Mouse (Mus musculus) thymus, postnatal 0 days (tissue): Measurements from ENCODE around the gene AA467197. TPM values are rescaled to one million over a fixed set of nuclear protein-coding genes. Genes with fewer than 3 reads are reported as not detected.

Experiments used
- DNase-seq: peaks from one replicate; pipeline ENCODE4 v3.0.0-alpha.2; 2015; ENCODE audit warnings: low spot score
- polyA plus RNA-seq: library from polyadenylated mRNA; unstranded; fragments of >200 nt; fragmentation: Nextera tagmentation; extraction: Ambion mirVana; gene quantifications from 2 replicates; pipeline ENCODE4 v1.2.1, GENCODE M21; 2015

AA467197 gene
- 25.3 and 27.2 TPM in 2 replicates for polyA plus RNA-seq

GRCm38 (mm10) chr2:122636686-122637085 is at the start of gene AA467197:
Gene AA467197 (plus strand): TSS chr2:122636986.
- DNase-seq: no peak

- DNase-seq: no peak
These were observed 48.8 kb upstream of the AA467197 start for GRCm38 (mm10) chr2:122587861-122588519.

GRCm38 (mm10) chr2:122590351-122590750 is 46.4 kb upstream of the AA467197 start:
- no peak for DNase-seq

- DNase-seq: no peak
These were observed 45.6 kb upstream of the AA467197 start for GRCm38 (mm10) chr2:122591213-122591612.

- DNase-seq: no peak
These were observed 41.3 kb upstream of the AA467197 start for GRCm38 (mm10) chr2:122595461-122595860.

GRCm38 (mm10) chr2:122599736-122600135 is 37.0 kb upstream of the AA467197 start:
- no peak for DNase-seq

- no peak for DNase-seq
These were observed 35.4 kb upstream of the AA467197 start for GRCm38 (mm10) chr2:122601354-122601753.

- DNase-seq: no peak
These were observed 31.0 kb upstream of the AA467197 start for GRCm38 (mm10) chr2:122605829-122606228.

GRCm38 (mm10) chr2:122608820-122609219 is 28.0 kb upstream of the AA467197 start:
- no peak for DNase-seq

- peak; percentile 23 for DNase-seq
These were observed 25.8 kb upstream of the AA467197 start, which contains the start of gene Gatm for GRCm38 (mm10) chr2:122610746-122611653. Gene Gatm (minus strand): TSS chr2:122611303.

- no peak for DNase-seq
These were observed 25.2 kb upstream of the AA467197 start for GRCm38 (mm10) chr2:122611654-122611973.

- DNase-seq: no peak
These were observed 20.5 kb upstream of the AA467197 start for GRCm38 (mm10) chr2:122616237-122616636.

GRCm38 (mm10) chr2:122617792-122618191 is 19.0 kb upstream of the AA467197 start:
- no peak for DNase-seq

- no peak for DNase-seq
These were observed 18.1 kb upstream of the AA467197 start for GRCm38 (mm10) chr2:122618719-122619118.

GRCm38 (mm10) chr2:122621337-122622110 is 15.3 kb upstream of the AA467197 start:
- DNase-seq: no peak

GRCm38 (mm10) chr2:122625930-122626329 is 10.9 kb upstream of the AA467197 start:
- no peak for DNase-seq

GRCm38 (mm10) chr2:122628976-122629375 is 7.8 kb upstream of the AA467197 start:
- peak; percentile 73 for DNase-seq

- DNase-seq: no peak
These were observed 6.9 kb upstream of the AA467197 start for GRCm38 (mm10) chr2:122629871-122630270.

- DNase-seq: peak; percentile 91
These were observed 6.1 kb upstream of the AA467197 start for GRCm38 (mm10) chr2:122630465-122631225.

- peak; percentile 42 for DNase-seq
These were observed 5.5 kb upstream of the AA467197 start for GRCm38 (mm10) chr2:122631226-122631801.
